Mouse (Mus musculus) kidney, postnatal 0 days (tissue): ENCODE data around the gene Fbxo28. TPM values are rescaled to one million over a fixed set of nuclear protein-coding genes. Genes with fewer than 3 reads are reported as not detected.
"Not testable (repeated sequence)": the region's sequence is repeated elsewhere in the genome, so short reads cannot be mapped to it uniquely, and the experiment has no call there.

ENCODE experiments used
- ATAC-seq: fragments of 200-750 bp; cut with Nextera tagmentation; replicated peaks from 2 replicates; pipeline ENCODE4 v1.8.0; 2017; ENCODE audit warnings: low read depth, moderate number of reproducible peaks, moderate TSS enrichment, moderate library complexity; ENCODE audit not compliant: low FRiP score
- DNase-seq: peaks from one replicate; pipeline ENCODE4 v3.0.0-alpha.2; 2016; ENCODE audit warnings: low spot score
- H3K27ac ChIP-seq: fragments of 300-500 bp; sonication (generic); 2 replicates; pipeline ENCODE4 v1.5.1; 2014; ENCODE audit warnings: mild to moderate bottlenecking
- H3K27me3 ChIP-seq: fragments of 300-500 bp; sonication (generic); 2 replicates; pipeline ENCODE4 v1.6.1; 2014; ENCODE audit warnings: low read length, mixed read lengths; ENCODE audit not compliant: insufficient read depth
- H3K36me3 ChIP-seq: fragments of 300-500 bp; sonication (generic); 2 replicates; pipeline ENCODE4 v1.6.1; 2014; ENCODE audit warnings: low read length, mixed read lengths; ENCODE audit not compliant: insufficient read depth
- H3K4me1 ChIP-seq: fragments of 300-500 bp; sonication (generic); replicated peaks from 2 replicates; pipeline ENCODE4 v1.6.1; 2014; ENCODE audit warnings: antibody characterized with exemption, low read length, mixed read lengths; ENCODE audit not compliant: insufficient read depth
- H3K4me2 ChIP-seq: fragments of 300-500 bp; sonication (generic); 2 replicates; pipeline ENCODE4 v1.6.1; 2014; ENCODE audit warnings: mild to moderate bottlenecking, low read length, moderate library complexity, mixed read lengths
- H3K4me3 ChIP-seq: fragments of 300-500 bp; sonication (generic); replicated peaks from 2 replicates; pipeline ENCODE4 v1.5.1; 2014; ENCODE audit warnings: low read depth, low read length
- H3K9ac ChIP-seq: fragments of 300-500 bp; sonication (generic); 2 replicates; pipeline ENCODE4 v1.6.1; 2014; ENCODE audit warnings: low read depth, low read length
- H3K9me3 ChIP-seq: fragments of 300-500 bp; sonication (generic); replicated peaks from 2 replicates; pipeline ENCODE4 v1.6.1; 2016; ENCODE audit warnings: low read length, inconsistent platforms, mixed read lengths
- CTCF ChIP-seq: IDR thresholded peaks from 2 replicates; pipeline ENCODE4 v1.5.1; 2016; ENCODE audit warnings: antibody characterized with exemption, low read depth, mild to moderate bottlenecking, moderate library complexity
- WGBS: fragments of 180-500 bp; shearing (Covaris S2); extraction: QIAGEN DNeasy Blood & Tissue Kit; methylation state at CpG from one replicate; pipeline ENCODE4 v1.1.7; 2014; 5-methylcytosine and 5-hydroxymethylcytosine counted together
- polyA plus RNA-seq: library from polyadenylated mRNA; unstranded; fragments of >200 nt; fragmentation: Nextera tagmentation; extraction: Ambion mirVana; gene quantifications from 2 replicates; pipeline ENCODE4 v1.2.1, GENCODE M21; 2015

Gene Fbxo28
- polyA plus RNA-seq, 1 experiment from 2014 or later = 17.1 TPM

DNA sequence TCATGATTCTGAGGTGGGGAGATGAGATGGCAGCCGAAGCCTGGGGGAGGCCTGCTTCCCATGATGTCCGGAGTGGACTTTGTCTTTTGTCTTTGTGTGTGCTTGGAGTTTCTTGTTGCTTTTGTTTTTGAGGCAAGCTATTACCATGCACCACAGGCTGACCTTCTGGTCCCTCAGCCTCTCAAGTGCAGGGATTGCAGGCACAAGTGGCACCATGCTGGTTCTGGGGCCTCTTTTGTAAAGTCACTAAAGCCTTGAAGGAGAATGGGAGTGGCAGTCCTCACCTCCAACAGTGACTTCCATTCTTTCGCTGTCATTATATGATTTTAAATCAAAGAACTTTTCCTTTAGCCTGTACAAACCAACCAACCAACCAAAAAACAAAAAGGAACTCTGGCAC, 44.2 kb downstream of the Fbxo28 start:
- Histone ChIP-seq H3K27ac (no peak overlapping the region), H3K4me2 (no peak overlapping the region), H3K36me3 (no peaks in the 10 kb centered on the region), H3K4me3 (no peak overlapping the region), H3K9me3 (no peaks in the 10 kb centered on the region), H3K9ac (no peak overlapping the region), H3K27me3 (no peaks in the 10 kb centered on the region), H3K4me1 (no peaks in the 10 kb centered on the region)
- no peak for ATAC-seq
- no peak for TF ChIP-seq CTCF
- 78% methylated on average over 3 of the region's 3 CpGs for WGBS
- DNase-seq = no peak

DNA sequence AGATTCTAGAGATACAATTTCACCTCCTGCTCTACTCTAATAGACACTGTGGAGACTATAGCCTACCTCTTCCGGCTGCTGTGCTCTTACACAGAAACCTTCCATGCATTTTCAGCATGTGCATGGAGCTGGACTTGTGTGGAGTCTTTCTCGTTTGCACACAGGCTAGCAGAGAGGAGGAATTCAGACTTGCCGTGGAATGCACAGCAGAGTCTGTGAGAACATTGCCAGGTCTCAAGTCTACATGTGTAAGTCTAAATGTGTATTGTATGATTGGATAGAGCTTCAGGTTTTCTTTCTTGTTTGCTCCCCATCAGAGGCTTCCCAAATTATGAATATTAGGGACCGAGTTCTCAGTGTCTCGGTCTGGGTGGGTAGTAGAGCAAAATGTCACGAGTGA, 44.6 kb downstream of the Fbxo28 start:
- Histone ChIP-seq H3K36me3 (no peaks in the 10 kb centered on the region), H3K4me3 (no peak overlapping the region), H3K9ac (no peak overlapping the region), H3K27me3 (no peaks in the 10 kb centered on the region), H3K27ac (no peak overlapping the region), H3K4me2 (no peak overlapping the region), H3K9me3 (no peaks in the 10 kb centered on the region), H3K4me1 (no peaks in the 10 kb centered on the region)
- ATAC-seq (no peak), DNase-seq (no peak)
- TF ChIP-seq CTCF = no peak
- 84% methylated on average over 6 of the region's 6 CpGs for WGBS

DNA sequence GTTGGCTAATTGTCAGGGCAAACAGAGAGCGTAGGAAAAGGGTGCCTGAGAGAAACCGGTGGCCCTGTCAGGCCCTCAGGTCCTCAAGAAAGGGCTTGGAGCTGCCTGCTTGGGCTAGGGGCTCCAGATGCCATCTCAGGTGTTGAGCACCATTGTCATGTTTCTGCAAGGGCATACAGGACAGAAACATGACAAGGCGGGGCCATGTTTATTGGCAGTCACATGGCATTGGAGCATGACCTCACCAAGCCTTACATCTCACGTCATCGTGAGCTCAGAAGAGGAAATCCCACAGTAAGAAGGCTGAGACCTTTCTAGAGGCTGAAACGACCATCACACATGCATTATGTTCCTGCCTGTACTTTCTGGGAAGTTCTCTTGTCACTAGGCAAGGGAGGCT, 45.3 kb downstream of the Fbxo28 start:
- Histone ChIP-seq H3K9ac (no peak overlapping the region), H3K9me3 (no peaks in the 10 kb centered on the region), H3K4me3 (no peak overlapping the region), H3K4me1 (no peaks in the 10 kb centered on the region), H3K4me2 (no peak overlapping the region), H3K27me3 (no peaks in the 10 kb centered on the region), H3K27ac (no peak overlapping the region), H3K36me3 (no peaks in the 10 kb centered on the region)
- ATAC-seq = no peak
- no peak for DNase-seq
- 87% methylated on average over 6 of the region's 6 CpGs for WGBS
- TF ChIP-seq CTCF = no peak

DNA sequence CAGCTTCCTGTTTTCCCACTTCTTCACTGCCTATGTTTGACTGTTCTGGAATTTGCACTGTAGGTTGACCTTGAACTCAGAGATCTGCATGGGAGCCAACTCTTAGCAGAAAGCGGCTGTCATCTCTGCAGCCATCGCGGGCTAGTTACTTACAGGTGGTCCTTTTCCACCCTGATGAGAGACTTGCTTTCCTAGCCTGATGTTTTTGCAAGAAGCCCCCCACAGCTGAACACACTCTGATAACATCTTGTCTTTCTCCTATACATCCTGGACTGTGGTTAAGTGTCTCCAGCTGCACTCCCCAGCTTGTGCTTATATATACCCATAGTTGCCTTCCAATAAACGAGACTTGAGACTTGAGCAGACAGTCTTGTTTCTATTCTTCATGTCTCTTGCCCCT, 49.1 kb downstream of the Fbxo28 start:
- Histone ChIP-seq H3K27ac (no peak overlapping the region), H3K27me3 (no peaks in the 10 kb centered on the region), H3K4me1 (no peaks in the 10 kb centered on the region), H3K36me3 (no peaks in the 10 kb centered on the region), H3K9me3 (no peaks in the 10 kb centered on the region), H3K9ac (no peak overlapping the region), H3K4me2 (no peak overlapping the region), H3K4me3 (no peak overlapping the region)
- ATAC-seq = no peak
- TF ChIP-seq CTCF = no peak
- peak; percentile 76 for DNase-seq
- WGBS = 39% methylated on average over 4 of the region's 4 CpGs

DNA sequence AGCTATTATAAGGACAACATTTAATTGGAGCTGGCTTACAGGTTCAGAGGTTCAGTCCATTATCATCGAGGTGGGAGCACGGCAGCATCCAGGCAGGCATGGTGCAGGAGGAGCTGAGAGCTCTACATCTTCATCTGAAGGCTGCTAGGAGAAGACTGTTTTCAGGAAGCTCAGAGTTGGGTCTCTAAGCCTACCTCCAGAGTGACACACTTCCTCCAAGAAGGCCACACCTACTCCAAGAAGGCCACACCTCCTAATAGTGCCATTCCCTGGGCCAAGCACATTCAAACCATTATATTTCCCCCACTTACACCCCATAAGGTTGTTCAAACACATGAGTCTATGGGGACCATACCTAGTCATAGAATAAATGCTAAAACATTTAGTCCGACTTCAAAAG, 50.7 kb downstream of the Fbxo28 start:
- not testable (repeated sequence) for H3K36me3 ChIP-seq, H3K4me2 ChIP-seq, H3K4me1 ChIP-seq, H3K4me3 ChIP-seq, H3K9ac ChIP-seq, ATAC-seq, H3K27me3 ChIP-seq, H3K9me3 ChIP-seq, H3K27ac ChIP-seq, DNase-seq
- 93% methylated on average over 3 of the region's 3 CpGs for WGBS

DNA sequence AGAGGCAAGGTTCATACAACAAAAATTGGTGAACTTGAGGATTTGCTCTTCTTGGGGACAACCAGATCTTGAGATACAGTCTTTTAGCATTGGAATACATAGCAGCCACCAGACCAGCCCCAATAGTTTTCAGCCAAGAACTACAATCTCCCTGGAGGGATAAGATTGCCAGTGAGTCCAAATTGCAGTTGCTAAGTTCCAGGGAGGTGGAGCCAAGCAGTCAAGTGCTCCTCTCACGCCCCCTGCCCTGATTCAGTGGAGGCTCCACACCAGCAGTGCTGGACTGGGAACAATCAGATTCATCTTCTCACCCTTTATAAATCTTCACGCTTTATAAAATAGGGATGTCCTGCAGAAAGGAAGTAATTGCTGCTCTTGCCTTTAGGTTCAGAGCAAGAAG, 51.6 kb downstream of the Fbxo28 start:
- no peaks in the 10 kb centered on the region for H3K27me3 ChIP-seq
- no peak for TF ChIP-seq CTCF
- 50% methylated on average over 2 of the region's 2 CpGs for WGBS
- ATAC-seq = no peak
- H3K9ac ChIP-seq = no peak overlapping the region
- DNase-seq = peak; percentile 31
- no peak overlapping the region for H3K4me2 ChIP-seq
- H3K4me1 ChIP-seq = no peaks in the 10 kb centered on the region
- H3K36me3 ChIP-seq = no peaks in the 10 kb centered on the region
- H3K9me3 ChIP-seq = no peaks in the 10 kb centered on the region
- no peak overlapping the region for H3K27ac ChIP-seq
- H3K4me3 ChIP-seq = no peak overlapping the region

DNA sequence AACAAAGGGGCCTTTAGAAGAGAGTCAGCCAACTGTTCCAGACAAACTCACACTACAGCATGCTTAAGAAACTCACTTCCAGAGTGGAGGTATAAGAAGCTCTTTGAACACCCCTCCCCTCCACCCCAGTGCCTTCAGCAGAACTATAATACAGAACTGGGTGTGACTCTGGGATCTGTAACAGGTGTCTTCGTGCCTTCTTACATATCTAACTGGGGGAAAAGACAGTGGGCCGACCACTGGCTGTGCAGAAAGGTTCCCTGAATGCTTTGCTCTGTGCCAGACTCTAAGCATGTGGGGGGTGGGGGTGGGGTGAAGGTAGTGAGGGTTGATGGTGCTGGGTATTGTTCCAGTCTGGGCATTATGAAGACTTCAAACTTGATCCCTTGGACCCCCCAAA, 52.8 kb downstream of the Fbxo28 start:
- DNase-seq = no peak
- WGBS = 72% methylated on average over 2 of the region's 2 CpGs

More for the DNA sequence above, 52.8 kb downstream of the Fbxo28 start:
- Histone ChIP-seq H3K4me3 (no peak overlapping the region), H3K4me2 (no peak overlapping the region), H3K27me3 (no peaks in the 10 kb centered on the region), H3K36me3 (no peaks in the 10 kb centered on the region), H3K9me3 (no peaks in the 10 kb centered on the region), H3K4me1 (no peaks in the 10 kb centered on the region), H3K9ac (no peak overlapping the region), H3K27ac (no peak overlapping the region)
- TF ChIP-seq CTCF = no peak
- ATAC-seq = no peak
